Mouse (Mus musculus) cerebellum, adult (tissue): ENCODE results near the gene Rpusd4.

Experiments used
- ATAC-seq: cut with Nextera tagmentation; 2 replicates; pipeline ENCODE4 v1.9.2; 2017; ENCODE audit warnings: mild to moderate bottlenecking, moderate library complexity, mixed read lengths; ENCODE audit not compliant: insufficient number of reproducible peaks, low FRiP score, low TSS enrichment

Gene Rpusd4

DNA sequence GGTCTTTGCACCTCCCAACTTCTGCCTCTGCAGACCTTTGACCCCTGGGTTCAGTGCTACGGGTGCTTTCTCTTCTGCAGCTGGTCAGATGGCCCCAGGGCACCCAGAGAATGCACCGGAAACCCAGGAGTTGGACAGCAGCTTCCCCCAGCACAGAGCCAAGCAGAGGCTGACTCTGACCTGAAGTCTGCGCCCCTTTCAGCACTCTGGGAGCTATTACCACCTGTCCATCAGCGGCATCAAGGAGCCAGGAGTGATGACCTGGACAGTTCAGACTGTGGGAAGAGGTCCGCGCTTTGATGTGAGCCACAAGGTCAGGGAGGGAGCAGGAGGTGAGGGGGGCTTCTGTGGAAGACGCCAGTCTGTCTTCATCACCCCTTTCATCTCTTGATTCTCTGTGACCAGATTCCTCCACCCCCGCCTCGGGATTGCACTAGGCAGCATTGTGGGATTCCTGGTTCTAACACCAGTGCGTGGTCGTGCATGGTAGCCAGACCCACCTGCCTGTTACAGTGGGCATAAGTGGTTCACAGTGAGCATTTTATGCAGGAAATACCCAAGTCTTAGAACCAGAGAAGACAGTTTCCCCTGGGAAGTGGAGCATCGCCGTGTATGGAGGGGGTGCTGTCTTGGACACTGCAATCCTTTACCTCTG lies 15.9 kb downstream of the Rpusd4 start:
- no peak for ATAC-seq

DNA sequence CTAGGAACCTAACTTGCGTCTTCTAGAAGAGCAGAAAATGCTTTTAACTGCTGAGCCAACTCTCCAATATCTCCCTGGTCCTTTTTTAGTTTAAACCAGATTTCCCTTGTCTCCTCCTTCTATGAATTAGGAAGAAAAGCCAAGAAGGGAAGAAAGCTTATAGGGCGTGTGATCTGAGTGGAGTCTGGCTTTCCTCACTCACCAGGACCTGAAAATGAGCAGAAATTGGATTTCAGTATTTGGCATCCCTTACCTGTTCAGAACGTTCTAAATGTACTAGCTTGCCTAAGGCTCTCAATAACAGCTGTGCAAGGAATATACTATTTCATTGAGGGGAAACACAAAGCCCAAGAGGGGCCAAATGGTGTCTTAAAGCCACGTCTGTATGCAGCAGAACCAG lies 16.7 kb downstream of the Rpusd4 start:
- no peak for ATAC-seq

- no peak for ATAC-seq
Observed at GRCm38 (mm10) chr9:35286351-35286750, 18.7 kb downstream of the Rpusd4 start.

- no peak for ATAC-seq
Observed at GRCm38 (mm10) chr9:35289992-35290391, 22.3 kb downstream of the Rpusd4 start.

- ATAC-seq = no peak
Observed at GRCm38 (mm10) chr9:35290417-35290816, 22.8 kb downstream of the Rpusd4 start.

DNA sequence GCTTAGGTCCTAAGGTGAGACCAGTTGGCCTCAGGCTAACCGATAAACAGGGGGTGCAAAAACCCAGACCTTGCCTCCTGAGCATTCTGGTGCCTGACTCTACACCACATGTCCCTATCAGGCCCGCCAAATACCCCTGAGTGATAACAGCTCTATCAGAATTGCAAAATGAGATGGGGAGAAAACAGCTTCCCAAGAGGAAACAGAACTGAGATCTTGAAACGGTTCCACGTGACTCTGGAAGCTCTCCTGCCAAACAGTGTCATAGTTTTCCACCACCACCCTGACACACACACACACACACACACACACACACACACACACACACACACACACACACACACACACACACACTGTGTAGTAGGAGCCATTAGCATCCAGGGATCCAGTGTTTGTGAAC lies 23.3 kb downstream of the Rpusd4 start:
- no peak for ATAC-seq

DNA sequence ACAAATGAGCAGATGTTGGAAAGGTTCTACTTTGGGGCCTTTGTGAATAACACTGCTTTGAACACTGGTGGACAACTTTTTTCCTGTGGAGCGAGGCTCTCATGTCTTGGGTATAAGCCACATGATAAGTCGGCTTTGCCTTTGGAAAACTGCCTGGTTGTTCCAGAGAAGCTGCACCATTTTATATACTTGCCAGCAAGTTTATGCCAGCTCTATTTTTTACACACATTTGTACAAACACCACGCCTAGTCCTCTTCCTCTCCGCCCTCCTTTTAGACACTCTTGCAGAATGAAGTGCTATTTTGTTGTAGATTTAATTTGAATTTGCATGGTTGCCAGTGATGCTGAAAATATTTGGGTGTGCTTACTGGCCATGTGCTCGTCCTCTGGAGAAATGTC lies 25.8 kb downstream of the Rpusd4 start:
- no peak for ATAC-seq

- no peak for ATAC-seq
Observed at GRCm38 (mm10) chr9:35297791-35298190, 30.1 kb downstream of the Rpusd4 start.

DNA sequence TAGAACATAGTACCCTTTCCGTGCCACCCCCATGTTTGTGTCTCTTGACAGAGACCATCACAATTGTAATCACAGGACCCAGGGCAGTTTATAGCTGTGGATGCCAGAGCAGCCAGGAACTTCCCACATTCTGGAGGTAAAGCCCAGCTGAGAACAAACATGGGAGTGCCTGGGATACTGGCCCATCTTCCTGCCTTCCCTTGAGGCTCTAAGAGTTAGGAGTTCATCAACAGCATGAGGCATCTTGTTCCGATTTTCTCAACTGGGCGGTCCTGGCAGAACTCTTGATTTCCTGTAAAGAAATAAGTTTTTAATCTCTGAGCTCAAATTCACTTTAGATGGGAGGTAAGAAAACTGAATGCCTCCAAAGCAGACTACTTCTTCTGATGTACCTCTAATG lies 34.5 kb downstream of the Rpusd4 start:
- no peak for ATAC-seq

- ATAC-seq = no peak; the same call in 1 of the 2 replicates
Observed at GRCm38 (mm10) chr9:35307461-35307860, 39.8 kb downstream of the Rpusd4 start.

GRCm38 (mm10) chr9:35310377-35310776 lies 42.7 kb downstream of the Rpusd4 start:
- ATAC-seq = no peak

GRCm38 (mm10) chr9:35312516-35312915 lies 44.9 kb downstream of the Rpusd4 start:
- 0 out of 2 replicates have a peak, but pooled peaks have one; percentile 61 for ATAC-seq

DNA sequence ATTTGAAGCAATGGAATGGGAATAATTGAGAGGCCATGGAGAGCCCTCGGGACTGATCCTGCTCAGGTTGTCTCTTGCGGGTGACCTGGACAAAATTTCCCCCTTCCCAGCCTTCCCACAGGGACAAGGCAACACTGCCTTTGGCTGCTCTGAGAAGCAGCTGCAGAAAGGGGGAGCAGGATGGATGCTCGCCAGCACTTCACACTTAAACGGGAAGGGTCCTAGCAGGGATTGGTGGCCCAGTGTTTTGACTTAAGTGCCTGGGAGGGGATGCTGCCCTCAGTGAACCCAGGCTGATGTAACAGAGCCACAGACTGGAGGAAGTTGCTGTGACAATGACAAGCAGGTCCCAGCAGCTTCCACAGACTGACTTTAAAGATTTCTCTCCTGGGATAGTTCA lies 45.9 kb downstream of the Rpusd4 start:
- no peak for ATAC-seq

GRCm38 (mm10) chr9:35314254-35314653 lies 46.6 kb downstream of the Rpusd4 start:
- no peak for ATAC-seq

DNA sequence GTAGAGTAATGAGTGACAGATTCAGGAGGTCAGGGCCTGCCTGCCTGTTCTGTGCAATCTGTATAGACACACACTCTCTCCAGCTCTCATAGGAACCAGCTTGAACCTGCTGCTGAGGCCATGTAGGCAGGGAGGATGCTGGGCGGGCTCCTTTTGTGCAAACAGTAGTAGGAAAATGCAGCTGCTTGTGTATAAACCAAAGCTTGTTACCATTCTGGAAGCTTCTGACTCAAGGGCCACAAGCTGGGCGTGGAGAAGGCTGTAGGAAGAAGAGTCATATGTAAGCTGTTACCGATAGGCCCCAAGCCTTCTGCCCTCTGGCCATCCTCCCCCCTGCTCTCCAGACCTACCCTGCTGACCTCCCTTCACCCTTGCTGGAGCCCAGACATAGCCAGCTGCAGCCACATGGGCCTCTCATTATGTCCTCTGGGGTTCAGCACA lies 49.1 kb downstream of the Rpusd4 start:
- ATAC-seq = no peak

DNA sequence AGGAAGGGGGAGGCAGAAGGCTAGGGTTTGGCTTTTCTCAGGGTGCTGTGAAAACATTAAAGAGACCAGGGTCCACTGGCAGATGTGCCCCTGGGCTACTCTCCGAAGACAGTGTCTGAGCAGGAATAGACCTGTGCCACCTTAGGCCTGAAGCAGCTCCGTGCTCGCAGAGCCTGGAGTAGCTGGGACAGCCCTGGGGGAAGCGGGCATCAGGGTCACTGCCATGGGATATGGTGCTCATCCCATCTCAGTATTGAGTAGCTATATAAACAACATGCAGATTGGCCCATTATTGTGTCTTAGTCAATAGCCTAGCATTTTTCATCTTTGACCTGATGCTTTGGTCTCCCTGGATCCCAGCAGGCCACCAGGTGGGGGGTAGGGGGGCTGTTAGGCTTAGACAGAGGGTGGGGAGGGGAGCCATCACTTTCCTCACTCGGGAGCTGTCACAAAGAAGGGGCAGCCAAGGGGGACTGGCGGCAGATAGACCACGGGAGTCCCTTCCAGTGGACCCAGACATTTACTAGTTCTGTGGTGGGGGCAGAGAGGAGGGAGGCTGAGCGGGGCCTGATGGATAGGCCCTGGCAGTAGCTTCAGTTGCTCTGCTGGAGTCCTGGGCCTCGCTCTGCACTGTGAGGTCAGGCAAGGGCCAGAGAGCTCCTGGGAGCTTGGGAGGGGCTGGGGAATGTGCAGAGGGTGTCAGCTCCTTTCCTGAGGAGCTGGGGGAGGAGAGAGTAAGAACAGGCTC lies 49.7 kb downstream of the Rpusd4 start:
- no peak for ATAC-seq

- ATAC-seq = no peak
Observed at GRCm38 (mm10) chr9:35318537-35319172, 51.0 kb downstream of the Rpusd4 start.

DNA sequence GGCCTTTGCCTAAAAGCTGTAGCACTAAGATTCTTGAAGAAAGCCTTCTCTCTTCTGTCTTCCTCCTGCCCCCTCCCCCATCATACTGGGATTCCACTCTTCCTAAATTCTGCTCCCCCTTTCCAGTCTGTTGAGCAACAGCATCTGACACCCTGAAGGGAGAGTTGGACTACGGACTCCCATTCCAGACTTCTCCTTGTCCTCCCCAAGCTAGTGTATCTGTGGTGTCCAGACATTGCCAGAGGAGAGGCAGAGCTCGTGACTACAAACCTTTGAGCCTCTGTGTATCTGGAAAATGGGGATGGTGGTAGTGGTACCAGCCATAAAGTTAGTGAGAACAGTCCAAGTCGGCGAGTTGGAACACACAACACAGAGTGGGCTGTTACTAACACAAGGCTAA lies 52.6 kb downstream of the Rpusd4 start:
- no peak for ATAC-seq

DNA sequence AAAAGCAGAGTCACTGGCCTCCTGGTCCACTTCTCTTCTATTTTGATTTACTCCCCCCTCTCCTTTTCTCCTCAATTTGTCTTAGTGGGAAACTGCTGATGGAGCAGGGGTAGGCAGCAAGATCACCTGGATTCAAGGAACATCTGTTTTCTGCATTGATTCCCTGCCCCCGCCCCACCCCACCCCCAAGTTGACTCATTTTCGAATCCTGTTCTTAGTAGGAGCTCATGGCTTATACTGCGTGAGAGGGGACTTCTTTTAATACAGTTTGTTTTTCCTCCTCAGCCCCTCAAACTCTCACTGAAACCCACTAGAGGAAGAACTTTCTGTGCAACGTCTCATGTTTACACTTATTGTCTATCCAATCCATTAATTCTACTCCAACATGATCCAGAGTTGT lies 56.3 kb downstream of the Rpusd4 start:
- ATAC-seq = no peak

DNA sequence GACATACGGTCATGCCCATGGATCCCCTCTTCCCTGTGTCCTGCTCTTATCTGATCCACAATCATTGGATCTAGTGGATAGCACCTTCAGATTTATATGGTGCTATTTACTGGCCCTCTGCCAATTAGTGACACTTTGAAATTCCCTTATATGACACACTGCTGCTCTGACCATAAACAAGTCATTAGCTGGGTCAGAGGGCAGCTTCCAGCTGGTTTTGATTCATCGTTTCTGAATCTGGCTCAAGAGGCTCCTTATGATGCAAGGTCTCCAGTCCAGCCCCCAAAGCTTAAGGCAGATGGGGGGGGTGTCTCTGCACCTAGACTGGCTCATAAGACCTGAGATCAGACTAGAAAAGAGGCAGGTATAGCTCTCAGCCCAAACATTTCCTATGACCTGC lies 56.9 kb downstream of the Rpusd4 start:
- ATAC-seq = no peak

DNA sequence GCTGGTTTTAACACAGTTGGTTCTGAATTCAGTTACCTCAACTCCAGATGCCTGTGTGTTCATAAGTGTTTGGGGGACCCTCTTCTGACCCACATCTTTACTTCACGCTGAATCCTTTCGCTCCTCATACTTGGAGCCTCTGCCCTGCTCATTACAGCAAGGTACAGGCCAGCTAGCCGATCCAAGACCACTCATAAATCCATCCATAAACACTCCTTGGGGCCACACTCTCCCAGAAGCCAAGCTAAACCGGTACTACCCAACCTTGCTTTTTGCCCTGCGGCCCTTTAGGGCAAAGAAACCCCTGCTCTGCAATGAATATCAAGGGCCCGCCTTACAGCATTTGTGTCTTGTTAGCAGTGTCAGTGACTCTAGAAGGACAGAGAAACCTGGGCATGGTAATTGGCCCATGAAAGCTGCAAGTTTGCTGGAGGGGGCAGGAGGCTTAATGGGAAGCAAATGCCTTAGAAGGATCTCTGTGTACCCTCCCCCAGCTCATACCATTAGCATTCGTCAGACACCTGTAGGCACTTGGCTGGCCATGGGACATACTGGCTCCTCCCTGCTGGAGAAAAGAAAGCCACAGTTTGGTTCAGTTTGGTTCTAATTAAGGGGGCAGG lies 59.1 kb downstream of the Rpusd4 start:
- no peak for ATAC-seq
